Mouse (Mus musculus) left cerebral cortex, adult 8-10 months (tissue): Measurements from ENCODE around the gene Zfp770. TPM values are rescaled to one million over a fixed set of nuclear protein-coding genes. Genes with fewer than 3 reads are reported as not detected.

Experiments
- DNase-seq, 2 experiments: peaks; one replicate each; pipeline ENCODE4 v3.0.0; 2022; ENCODE audit warnings: low spot score in 2 of 2
- microRNA-seq, 2 experiments: library from miRNA; unstranded; fragments of <30 nt; microRNA quantifications; one replicate each; pipeline ENCODE4 v1.2.0; 2022
- total RNA-seq, 4 experiments: library from RNA; stranded (reverse); gene quantifications; 2 replicates each; pipeline ENCODE4 v1.2.4; 2022

Gene Zfp770
- total RNA-seq, 4 experiments from 2014 or later = 20.6 to 24.9 (median 21.0) TPM

DNA sequence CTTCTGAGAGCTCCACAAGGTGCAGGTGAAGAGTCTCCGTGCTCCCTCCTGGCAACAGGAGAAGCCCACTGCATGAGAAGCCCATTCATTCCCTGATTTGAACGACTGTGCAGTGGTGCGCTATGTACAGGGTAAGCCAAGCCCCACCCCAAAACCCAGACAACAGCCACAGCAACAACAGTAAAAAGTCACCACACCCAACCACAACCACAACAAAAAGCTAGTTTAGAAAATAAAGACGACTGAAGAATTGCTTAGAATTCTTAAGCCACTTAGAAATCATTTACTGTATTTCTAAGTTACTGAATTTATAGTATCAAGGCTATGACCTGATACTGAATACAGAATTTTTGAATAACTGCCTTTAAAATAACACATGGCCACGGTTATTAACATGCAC, 56.4 kb downstream of the Zfp770 start:
- no peak for DNase-seq

DNA sequence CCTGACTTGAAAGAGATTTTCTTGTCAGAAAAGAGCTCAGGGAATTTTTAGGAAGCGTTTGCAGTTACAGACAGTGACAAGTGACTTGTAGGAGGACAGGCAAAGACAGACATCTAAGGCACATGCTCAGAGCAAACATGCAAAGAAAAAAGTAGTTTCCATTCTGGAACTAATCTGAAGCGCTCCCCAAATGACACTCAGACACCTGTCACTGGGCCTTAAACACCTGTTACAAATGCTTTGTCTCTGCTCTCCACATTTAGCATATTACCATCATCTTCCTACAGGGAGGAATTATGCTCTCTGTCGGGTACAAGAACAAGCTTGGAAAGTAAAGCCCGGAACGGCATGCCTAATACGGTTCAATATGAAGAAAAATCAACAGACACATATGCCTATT, 57.4 kb downstream of the Zfp770 start:
- no peak for DNase-seq

Small RNAs within 50 kb of the gene (microRNA-seq; reads per million reads assigned to microRNA genes)
- 0.42 to 0.44 reads per million in 2 experiments for gene Mir7002

Other genes starting within 250 kb of the Zfp770 start
- 1 to 10 TPM; 5.0 to 5.9 (median 5.8) TPM for gene Gjd2, start 187.8 kb downstream of the Zfp770 start, total RNA-seq
- gene Actc1, start 147.9 kb downstream of the Zfp770 start, total RNA-seq = 1 to 10 TPM in 3 of 4 experiments, not detected in 1; 2.0 to 4.6 (median 2.2) TPM
- gene Aqr, start 14.4 kb downstream of the Zfp770 start, total RNA-seq = 10 to 100 TPM; 30.2 to 36.4 (median 31.8) TPM